Mouse (Mus musculus): Measurements from ENCODE around the gene Slc39a1. TPM values are rescaled to one million over a fixed set of nuclear protein-coding genes. Genes with fewer than 3 reads are reported as not detected.

Slc39a1 gene
- 18.0 and 18.6 TPM in 2 replicates for polyA plus RNA-seq (2012; rRNA removed)

DNA sequence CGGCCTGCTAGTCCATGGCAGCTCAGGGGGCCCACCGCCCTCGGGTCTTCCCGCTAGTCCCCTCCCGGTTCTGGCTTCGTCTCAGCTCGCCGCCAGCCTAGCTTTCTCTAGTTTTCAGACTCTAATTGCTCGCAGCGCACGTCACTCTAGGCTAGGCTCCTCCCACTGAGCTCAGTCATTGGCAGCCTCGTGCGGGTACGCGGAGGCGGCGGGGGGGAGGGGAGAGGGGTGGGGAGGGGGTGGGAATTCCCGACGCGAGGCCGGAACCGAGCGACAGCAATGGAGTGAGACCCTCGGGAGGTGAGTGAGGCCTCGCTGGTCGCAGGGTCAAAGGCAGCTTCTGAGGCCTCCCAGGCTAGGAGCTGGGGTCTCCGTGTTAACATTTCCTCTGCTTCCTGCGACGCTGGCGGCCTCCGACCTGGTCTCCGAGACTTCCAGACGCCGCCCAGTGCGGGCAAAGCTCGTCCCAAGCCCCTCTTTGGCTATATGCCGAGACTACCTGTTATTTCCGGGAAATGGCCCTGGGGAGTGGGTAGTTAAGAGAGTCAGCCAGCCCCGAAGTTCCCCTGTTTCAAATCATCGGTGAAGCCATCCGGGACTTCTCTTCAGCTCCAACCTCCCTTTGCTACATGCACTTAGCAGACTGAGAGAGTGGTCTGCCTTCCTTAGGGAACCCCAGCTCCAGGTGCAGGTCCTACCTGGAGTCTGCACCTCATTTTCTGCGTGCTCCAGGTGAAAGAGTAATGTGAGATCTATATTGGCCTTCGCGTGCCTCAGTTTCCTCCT is at the start of gene Slc39a1:
TSS of gene Slc39a1 (plus strand) at position 213 of the 786 bp plus-strand sequence.

DNA sequence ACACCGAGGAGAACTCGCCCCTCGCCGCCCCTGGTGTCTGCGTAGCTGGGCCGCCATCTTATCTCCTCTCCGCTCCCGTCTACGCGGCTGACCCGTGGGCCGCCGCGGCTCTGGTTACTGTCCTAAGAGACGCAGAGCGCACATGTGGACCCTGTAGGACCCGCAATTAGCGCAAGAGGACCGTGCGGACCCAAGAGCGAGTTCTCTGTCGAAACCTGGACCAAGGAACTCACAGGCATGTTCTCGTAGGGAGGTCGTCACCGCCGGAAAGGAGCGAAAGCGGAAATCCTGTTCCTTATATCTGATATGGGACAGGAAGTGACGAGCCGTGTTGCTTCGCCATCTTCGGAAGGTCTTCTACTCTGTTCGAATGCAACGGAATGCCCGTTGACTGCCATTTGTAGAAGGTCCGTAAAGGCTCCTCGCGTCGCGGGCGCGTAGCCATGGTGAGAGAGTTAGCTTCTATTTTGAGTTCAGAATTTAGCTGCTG is 34.5 kb upstream of the Slc39a1 start, which contains the start of the genes Rps27 and Rab13:
TSS of gene Rps27 (minus strand) at position 275 of the 490 bp plus-strand sequence.
TSS of gene Rab13 (plus strand) at position 319 of the 490 bp plus-strand sequence.

DNA sequence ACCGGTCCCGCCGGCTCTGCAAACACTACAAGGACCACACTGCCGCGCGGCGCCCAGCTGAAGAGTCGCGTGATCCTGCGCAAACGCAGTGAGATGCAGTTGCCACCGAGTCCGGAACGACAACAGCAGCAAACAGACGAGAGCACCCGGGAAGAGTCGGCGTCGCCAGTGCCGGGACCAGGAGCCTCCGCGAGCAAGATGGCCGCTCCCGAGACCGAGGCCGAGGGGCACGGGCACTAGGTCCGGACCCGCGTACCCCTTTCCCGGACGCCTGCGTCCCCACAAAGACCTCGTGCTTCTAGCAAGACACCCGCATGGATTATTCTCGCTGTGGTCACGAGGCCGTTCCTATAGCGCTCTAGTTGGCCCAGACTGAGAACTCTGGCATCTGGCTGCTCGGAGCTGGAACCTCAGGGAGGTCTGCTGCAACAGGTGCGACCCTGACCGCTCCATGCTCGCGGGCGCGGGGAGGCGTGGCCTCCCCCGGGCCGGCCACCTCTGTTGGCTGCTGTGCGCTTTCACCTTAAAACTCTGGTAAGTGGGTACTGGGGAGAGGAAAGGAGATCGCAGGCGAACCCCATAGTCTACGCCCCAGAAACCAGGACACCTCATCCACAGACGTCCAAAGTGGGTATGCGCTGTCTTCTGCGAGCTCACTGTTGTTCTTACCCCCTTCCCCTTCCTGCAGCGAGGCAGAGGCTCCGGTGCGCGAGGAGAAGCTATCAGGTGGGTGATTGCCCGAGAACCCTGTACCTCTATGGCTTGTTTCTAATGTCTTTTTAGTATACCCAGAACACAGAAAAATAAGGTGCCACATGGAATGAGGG is 16.3 kb upstream of the Slc39a1 start, which contains the start of gene Jtb:
TSS of gene Jtb (plus strand) at position 91 of the 827 bp plus-strand sequence.

DNA sequence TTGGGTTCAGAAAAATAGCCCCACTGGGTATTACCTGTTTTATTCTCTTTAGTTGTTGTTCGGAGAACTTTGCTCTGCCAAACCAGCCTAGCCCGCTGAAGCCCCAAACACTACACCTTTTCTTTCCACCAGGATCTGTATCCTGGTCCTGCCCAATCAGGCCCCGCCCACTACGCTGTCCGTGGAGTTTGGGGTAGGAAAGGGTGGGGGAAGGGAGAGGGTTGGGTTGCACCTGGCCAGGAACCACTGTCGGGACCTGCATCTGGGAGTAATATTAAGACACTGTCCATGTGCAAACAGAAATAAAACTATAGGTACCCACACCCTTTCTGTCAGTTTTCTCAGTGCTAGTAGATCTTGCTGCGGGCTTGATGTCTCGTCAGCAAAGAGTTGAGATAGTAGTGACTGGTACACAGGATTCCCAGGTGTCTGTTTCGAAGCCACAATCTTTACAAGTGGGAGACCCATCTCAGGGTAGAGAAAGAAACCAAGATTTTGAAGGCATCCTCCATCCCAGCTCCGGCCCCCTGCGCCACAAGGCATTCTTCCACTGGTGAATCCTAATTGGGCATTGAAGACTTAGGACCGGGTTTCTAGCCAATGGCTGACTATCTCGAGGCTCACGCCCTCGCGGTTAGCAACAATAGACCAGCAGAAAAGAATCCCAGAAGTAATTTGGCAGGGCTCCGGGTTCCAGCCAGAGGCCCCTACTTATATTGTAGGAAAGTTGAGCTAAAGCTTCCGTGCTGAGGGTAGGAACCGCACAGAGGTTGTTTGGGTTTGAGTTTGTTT is 4.8 kb upstream of the Slc39a1 start, which contains the start of gene Creb3l4:
TSS of gene Creb3l4 (minus strand) at position 529 of the 792 bp plus-strand sequence.

DNA sequence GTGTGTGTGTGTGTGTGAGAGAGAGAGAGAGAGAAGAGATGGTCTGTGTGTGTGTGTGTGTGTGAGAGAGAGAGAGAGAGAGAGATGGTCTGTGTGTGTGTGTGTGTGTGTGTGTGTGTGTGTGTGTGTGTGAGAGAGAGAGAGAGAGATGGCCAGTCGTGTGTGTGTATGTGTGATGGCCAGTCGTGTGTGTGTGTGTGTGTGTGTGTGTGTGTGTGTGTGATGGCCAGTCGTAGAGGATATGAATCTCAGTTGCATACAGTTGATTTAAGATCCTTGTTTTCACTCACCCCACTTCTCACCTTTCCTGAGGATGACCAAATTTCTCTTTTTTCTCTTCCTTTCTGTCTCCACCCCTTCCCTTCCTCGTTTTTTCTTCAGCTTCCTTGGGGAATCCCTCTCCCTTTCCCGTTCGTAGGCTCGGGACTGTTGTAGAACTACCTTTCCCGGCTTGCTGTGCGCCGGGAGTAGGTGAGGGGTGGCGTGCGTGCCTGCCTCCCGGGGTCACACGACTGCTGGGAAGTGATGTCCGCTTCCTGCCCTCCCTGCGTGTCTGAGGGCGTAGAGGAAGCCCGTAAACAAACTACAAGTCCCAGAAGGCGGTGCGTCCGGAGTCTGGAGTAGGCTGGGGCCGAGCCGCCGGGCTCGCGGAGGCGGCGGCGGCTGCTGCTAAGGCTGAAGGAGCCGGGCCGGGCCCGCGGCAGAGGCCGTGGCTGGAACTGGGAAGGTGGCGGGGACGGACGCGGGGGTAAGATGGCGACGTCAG is 5.9 kb downstream of the Slc39a1 start, which contains the start of gene Crtc2:
TSS of gene Crtc2 (plus strand) at position 511 of the 766 bp plus-strand sequence.

DNA sequence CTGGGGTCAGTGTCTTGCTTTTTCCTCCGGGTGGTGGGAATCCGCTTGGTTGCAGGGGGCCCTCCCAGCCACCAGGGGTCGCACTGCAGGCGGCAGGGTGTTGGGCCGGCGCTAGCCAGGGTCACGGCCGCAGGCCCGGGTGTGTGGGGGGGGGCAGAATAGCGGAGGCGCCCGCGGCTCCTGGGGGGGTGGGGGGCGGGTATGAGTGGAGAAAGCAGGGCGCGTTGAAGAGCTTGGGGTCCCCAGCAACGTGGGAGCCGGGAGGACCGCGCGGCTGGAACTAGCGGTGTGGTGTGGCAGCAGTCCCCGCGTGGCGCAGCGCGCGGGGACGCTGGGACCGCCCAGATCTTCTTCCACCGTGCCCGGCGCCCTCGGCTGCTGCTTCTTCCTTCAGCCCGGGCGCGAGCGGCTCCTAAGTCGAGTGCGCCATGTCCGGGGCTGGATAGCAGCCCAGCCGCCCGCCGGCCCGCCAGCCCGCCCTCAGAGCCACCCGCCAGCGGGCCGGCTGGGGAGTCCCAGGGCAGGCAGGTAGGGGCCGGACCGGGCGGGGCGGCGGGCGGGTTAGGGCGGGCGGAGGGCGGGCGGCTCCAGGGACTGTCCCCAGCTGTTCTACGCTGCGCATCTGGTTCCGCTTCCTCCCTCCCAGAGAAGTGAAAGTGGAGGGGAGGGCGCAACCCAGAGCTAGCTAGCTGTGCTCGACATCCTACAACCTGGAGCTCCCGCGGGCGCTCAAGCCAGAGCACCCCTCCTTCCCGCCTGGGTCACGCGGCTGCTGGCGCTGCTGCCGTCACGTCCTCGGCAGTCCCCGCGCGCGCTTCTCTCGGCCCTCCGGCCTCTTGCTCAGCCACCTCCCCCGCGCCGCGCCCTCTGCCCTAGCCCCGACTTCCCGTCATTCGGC is 17.3 kb downstream of the Slc39a1 start, which contains the start of gene Dennd4b:
TSS of gene Dennd4b (plus strand) at position 152 of the 898 bp plus-strand sequence.

DNA sequence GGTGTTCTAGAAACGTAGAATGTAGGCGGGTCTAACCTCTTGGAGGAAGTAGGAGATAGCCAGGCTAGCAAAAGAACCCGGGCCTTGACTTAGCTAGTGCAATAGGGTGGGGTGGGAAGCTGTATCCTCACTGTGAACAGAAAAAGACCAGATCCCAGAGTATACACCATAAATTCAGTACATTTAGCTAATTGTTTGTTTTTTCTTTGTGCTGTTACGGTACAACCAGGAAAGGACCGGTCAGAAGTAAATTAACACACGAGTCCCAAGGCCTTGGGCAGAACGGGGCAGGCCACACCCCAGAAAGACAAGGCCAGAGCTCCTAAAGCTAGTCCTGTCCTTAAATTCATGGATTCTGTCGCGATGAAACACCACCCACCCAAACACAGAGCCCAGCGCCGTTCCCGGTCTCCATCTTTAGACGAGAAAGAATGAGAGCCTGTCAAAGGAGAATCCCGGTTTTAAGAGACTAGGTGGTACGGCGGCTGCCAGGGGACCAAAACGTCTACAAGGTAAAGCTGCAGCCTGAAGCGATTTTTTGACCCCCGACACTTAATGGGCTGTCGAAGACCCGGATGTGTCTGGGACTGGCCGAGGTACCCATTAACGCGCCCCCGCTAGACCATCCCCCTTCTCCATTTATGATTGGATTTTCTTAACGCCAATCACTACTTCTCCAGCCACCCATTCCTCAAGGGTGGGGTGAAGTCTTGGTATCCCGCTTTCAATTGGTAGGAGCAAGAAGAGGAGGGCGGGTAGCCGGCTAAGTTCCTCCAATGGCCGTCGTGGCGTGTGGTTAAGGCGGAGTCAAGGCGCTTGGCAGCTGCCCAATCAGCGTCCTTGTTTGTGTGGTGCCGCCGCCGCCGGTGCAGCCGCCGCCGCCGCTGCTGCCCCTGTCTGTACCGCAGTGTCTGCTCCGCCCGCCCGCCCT is 44.6 kb downstream of the Slc39a1 start, which contains the start of gene Gatad2b:
TSS of gene Gatad2b (plus strand) at position 834 of the 931 bp plus-strand sequence.

Other genes starting within 250 kb of the Slc39a1 start
- gene Hax1, start 249.4 kb upstream of the Slc39a1 start, polyA plus RNA-seq (2012; rRNA removed), result 81.8 and 82.9 TPM in 2 replicates
- 27.9 and 28.0 TPM in 2 replicates for gene 4933434E20Rik, start 196.5 kb upstream of the Slc39a1 start, polyA plus RNA-seq (2012; rRNA removed)
- gene Ubap2l, start 195.5 kb upstream of the Slc39a1 start, polyA plus RNA-seq (2012; rRNA removed), result 42.5 and 47.3 TPM in 2 replicates
- gene Tpm3, start 175.5 kb upstream of the Slc39a1 start, polyA plus RNA-seq (2012; rRNA removed), result 79.1 and 85.0 TPM in 2 replicates
- 0.35 and 0.36 TPM in 2 replicates for gene Nup210l, start 144.0 kb upstream of the Slc39a1 start, polyA plus RNA-seq (2012; rRNA removed)
- 1,483 and 1,543 TPM in 2 replicates for gene Rps27, start 34.5 kb upstream of the Slc39a1 start, polyA plus RNA-seq (2012; rRNA removed)
- gene Rab13, start 34.5 kb upstream of the Slc39a1 start, polyA plus RNA-seq (2012; rRNA removed), result 4.3 and 5.0 TPM in 2 replicates
- gene Jtb, start 16.6 kb upstream of the Slc39a1 start, polyA plus RNA-seq (2012; rRNA removed), result 28.2 and 29.7 TPM in 2 replicates
- gene Creb3l4, start 4.7 kb upstream of the Slc39a1 start, polyA plus RNA-seq (2012; rRNA removed), result 0.24 TPM in 2 replicates
- gene Crtc2, start 6.0 kb downstream of the Slc39a1 start, polyA plus RNA-seq (2012; rRNA removed), result 7.5 and 9.5 TPM in 2 replicates
- gene Dennd4b, start 17.0 kb downstream of the Slc39a1 start, polyA plus RNA-seq (2012; rRNA removed), result 4.3 and 5.1 TPM in 2 replicates
- 3.9 and 5.1 TPM in 2 replicates for gene Gatad2b, start 45.0 kb downstream of the Slc39a1 start, polyA plus RNA-seq (2012; rRNA removed)
- 2.1 and 2.4 TPM in 2 replicates for gene Slc27a3, start 141.8 kb downstream of the Slc39a1 start, polyA plus RNA-seq (2012; rRNA removed)
- gene Ints3, start 185.4 kb downstream of the Slc39a1 start, polyA plus RNA-seq (2012; rRNA removed), result 9.3 and 11.7 TPM in 2 replicates
- 13.2 and 15.2 TPM in 2 replicates for gene Npr1, start 217.7 kb downstream of the Slc39a1 start, polyA plus RNA-seq (2012; rRNA removed)
- gene Ilf2, start 228.0 kb downstream of the Slc39a1 start, polyA plus RNA-seq (2012; rRNA removed), result 24.2 and 24.3 TPM in 2 replicates
- gene Snapin, start 242.9 kb downstream of the Slc39a1 start, polyA plus RNA-seq (2012; rRNA removed), result 10.8 and 11.4 TPM in 2 replicates